Mouse (Mus musculus) MEL-GATA-1-ER (cell line): ENCODE results near the gene Wdr41.

Source experiments
- DNase-seq: peaks from one replicate; pipeline ENCODE4 v3.0.0-alpha.2; 2012; ENCODE audit warnings: low read depth; ENCODE audit errors: extremely low read depth

The Wdr41 gene

DNA sequence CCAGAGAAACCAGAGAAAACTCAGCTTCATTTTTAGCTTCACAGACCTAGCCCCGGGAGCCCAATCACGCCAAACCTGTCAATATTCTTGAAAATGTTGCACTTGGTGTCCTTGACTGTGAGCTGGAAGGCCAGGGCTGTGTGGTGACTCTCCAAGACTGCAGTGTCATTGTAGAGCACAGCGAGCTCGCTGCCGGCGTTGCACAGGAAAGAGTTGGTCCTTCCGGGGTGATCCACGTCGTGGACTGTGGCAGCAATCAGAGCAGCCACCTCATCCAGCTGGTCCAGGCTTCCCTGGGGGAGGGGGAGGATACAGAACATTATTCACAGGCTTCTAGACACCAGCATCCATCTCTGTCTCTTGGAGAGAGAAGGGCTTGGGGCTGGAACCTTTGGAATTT lies 58.0 kb downstream of the Wdr41 start:
- no peak for DNase-seq

DNA sequence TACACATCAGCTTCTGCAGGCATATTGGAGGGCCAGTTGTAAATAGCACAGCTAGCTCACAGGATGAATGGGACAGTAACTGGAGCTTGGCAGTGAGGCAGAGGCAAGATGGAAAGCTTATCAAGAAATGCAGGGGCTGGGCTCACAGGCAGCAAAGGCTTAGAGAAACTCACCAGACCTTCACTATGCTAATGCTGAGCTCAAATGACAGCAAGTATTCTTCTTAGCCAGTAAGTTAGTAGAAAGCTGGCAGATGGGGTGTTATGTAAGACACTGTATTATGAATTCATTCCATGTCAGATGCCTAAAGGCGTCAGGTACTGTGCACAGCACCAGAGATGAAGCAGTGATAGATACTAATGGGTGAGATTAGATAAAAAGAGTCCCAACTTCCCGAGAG lies 58.6 kb downstream of the Wdr41 start:
- DNase-seq: no peak

DNA sequence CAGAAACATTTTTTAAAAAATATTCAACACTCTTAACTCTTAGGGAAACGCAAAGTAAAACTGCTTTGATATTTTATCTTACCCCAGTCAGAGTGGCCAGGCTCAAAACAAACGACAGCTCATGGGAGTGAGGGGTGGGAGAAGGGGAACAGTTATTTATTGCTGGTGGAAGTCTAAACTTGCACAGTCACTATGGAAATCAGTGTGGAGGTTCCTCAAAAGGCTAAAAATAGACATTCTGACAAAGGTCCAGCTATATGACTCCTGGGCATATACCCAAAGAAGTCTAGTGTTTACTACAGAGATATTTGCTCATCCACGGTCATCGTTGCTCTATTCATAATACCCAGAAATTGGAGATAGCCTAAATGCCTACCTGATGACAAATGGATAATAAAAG lies 62.1 kb downstream of the Wdr41 start:
- no peak for DNase-seq

DNA sequence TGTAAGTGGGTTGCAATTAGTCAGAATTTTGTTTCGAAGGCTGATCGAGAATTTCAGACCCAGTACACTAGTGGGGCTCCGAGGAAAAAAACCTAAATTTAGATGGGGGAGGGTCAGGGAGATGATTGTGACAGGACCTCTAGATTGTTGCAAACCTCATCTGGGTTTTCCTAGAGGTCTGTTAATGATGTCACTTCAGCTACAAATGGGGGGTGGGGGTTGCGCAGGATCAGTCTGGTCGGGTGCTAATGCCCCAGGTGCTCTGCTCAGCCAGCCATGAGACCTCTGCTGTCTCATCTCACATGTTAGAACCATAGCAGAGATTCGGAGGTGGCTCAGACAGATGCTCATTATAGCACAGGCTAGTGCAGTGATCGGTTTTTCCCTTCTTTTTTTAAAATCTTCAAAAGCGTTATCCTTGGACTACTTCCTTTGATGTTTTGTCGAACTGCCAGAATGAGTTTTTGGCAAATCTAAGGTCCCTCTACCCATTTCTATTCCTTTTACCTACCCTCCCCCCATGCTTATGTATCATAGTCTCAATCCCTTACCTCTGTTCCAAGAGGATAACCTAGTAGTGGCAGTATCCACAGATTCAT lies 64.1 kb downstream of the Wdr41 start:
- no peak for DNase-seq

DNA sequence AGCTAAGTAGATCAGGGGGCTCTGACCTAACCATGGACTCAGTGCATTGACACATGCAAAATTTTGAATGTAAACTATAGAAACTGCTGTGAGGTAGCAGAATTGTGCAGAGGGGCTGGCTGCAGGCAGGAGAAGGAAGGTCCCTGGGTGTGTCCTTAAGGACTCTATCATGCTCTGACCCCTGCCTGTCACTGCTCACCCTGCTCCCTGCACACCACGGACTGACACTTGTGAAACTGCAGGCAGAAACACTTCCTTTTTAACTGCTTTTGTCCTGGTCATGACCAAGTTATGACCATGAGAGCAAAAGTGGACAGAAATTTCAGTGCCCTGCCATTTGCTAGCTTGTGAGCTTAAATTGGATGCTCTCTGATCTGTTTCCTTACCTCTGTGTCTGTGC lies 68.0 kb downstream of the Wdr41 start:
- DNase-seq: no peak

DNA sequence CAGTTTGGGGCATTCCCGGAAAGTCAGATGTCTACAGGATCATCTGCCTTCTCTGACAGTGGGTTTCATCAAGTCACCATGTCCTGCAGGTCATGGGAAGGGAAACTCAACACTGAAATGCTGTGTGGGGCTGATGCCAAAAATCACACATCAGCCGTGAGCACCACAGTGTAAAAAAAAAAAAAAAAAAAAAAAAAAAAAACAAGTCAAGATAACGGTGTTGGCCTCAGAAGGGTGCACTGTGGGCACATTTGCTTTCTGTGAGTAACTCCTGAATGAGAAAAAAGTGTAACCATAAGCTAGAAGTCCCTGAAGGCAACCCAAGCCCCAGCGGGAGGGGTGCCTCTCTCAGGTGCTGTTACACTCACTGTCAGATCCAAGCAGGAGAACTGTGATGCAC lies 74.3 kb downstream of the Wdr41 start:
- no peak for DNase-seq

DNA sequence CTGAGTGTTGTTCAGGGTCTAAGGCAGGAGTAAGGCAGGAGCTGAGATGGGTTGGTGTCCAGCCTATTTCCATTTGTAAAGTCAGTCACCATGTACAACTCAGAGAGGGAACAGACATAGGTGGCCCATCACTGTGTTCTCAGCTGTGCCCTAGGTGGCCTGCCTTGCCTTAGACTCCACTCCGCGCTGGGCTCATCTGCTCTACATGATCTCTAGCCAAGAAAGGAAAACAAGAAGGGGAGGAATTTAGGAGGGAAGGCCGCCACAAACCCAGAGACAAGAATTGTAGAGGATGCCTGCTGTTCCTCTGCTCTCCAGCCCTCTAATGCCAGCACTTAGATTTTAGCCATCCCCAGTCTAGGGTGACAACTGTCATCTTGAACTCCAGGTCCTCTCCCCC lies 76.3 kb downstream of the Wdr41 start:
- DNase-seq: no peak

DNA sequence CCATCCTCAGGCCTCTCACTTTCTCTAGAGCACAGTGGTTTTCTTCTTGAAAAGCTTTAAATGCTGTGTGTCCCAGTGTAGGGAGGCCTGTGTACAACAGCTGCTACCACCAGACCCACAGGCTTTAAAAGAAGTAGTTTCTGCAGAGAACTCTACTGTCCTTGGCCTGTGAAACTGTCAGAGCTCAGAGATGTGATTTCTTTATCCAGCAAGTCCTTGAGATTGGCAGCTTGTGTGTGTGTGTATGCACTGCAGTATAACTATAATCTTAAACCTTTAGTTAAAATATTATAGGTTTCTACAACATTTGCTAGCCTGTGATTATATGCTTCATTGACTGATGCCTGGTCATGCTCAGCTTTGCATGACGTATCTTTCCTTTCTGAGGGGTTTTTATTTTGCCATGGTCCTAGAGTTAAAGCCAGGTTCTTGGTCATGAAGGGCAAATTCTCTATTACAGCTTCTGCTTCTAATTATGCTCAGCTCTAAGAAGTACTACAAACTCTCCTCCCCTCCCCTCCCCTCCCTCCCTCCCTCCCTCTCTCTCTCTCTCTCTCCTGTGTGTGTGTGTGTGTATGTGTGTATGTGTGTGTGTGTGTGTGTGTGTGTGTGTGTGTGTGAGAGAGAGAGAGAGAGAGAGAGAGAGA lies 79.7 kb downstream of the Wdr41 start:
- no peak for DNase-seq

DNA sequence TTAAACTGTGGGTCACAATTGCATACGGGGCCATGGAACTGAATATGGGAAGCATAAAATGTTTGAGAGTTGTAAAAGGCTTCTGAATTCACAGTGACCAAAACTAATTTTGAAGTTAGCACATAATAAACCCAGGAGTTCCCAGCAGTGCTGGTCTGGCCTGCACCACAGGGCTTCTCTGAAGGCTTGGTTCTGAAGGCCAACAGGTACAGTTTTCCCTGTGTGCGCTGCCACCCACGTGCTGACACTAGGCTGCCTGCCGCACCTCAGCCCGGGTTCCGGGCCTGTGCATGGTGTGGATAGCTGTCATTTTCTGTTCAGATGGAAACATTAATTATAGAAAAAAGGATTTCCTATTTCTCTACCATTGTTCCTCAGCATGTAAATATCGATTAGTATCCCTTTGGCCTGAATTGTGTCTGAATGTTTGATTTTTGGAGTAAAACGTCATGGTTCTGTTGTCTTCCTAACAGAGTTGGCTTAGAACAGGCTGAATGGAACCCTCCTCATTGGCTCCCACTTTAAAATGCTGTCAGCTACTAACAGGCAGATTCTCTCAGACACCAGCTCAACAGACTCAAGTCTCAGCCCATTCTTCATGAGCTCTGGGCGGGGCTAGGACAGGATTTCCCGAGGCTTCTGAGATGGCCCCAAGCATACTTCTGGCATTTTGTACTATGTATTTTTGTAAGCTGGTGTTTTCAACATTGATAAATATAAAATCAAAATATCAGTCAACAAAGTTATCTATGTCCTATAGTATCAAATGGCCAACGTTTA lies 80.5 kb downstream of the Wdr41 start:
- DNase-seq: no peak

DNA sequence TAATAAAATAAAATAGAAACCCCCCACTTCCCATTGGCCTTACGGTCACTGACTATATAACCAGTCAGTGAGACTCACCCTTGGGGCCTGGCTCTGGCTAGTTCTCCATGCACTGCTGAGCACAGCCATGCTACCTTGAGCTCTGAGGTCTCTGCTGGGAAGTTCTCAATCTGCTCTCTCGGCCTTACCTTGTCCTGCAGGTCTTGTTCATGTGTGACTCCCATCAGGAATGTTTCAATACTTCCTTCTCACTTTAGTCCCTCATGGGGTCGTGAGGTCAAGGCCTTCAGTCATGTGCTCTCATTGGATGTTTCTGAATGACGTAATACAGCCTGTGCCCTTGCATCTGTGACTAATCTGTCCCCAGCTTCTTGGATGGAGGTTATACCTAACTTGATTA lies 82.7 kb downstream of the Wdr41 start:
- no peak for DNase-seq

DNA sequence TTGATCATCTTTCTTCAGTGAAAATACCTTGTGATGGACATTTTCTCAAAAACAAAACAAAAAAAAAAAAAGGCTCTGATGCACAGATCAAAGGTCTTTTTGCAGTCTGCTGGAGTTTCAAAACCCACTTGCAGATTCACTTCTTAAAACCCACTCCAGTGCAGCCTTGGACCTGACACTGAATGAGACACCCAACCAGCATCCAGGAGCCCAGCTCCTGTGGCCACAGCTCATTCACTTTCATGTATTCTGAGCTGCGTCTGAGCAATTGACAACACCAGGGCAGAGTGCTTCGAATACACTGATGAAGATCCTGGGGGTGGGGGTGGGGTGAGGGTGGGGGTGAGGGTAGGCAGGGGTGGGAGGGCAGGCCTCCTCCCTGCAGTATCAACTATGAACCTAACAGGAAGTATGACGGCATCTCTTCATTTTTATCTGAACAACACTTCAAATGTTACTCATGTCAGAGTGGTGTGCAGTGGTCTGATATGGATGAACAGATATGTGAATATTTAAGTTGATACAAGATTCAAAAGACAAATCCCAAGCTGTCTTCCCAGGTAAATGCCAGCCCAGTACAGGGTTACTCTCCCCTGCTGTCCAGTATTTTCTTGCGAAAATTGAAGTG lies 87.4 kb downstream of the Wdr41 start:
- DNase-seq: no peak

DNA sequence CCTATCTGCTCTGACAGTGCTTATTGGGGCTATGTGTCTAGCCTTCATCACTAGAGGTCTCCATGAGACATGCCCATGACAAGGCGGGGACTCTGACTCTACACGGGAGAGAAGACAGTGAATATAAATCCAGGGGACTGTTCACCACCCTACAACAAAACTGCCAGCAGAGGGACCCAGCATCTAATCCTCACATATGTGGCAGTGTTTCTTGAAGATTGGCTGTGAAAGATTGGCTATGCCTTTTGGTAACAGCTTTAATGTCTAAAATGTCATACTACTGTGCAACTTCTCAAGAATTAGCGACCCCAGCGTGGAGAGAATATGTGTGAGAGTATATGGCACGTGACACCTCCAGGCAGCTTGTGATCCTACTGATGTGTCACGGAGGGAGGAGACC lies 91.7 kb downstream of the Wdr41 start:
- no peak for DNase-seq

DNA sequence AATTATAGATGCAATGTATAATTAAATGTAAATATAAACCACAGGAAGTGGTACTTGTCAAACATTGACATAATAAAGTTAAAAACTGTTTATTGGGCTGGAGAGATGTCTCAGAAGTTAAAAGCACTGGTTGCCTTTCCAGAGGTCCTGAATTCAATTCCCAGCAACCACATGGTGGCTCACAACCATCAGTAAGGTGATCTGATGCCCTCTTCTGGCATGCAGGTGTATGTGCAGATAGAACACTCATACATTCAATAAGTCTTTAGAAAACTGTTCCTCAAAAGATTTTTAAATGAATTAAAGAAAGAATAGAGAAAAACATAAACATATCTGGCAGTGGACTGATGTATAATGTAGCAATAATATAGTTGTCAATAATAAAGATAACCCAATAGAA lies 94.1 kb downstream of the Wdr41 start:
- DNase-seq: no peak
